Mouse (Mus musculus) embryonic fibroblast, embryonic 13.5 days (primary cell): ENCODE data around the gene Mapk7.

Experiments
- CTCF ChIP-seq: IDR thresholded peaks from 2 replicates; pipeline ENCODE4 v1.5.1; 2011; ENCODE audit warnings: mild to moderate bottlenecking, control low read depth, low read length, moderate library complexity, borderline replicate concordance; ENCODE audit not compliant: insufficient read depth
- POLR2A ChIP-seq: IDR thresholded peaks from 2 replicates; pipeline ENCODE4 v1.6.1; 2011; ENCODE audit warnings: low read depth, mild to moderate bottlenecking, control low read depth, low read length, moderate library complexity

DNA sequence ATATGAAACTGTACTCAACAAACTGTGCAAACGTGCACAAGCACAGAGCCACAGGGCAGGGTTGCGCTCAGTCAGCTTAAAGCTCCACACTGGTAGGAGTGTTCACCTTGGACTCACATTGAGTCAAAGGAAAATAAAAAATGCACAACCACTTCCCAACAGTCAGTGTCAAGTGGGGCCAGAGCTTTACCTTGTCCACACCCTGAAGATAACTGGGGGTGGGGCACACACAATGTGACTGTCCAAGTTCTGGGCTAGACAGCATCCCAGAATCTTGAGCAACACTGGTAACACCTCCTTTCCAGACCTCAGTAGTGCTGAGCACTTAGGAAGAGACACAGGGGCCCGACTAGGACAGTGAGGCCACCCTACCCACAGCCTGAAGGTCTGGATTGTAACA, 24.7 kb upstream of the Mapk7 start:
- TF ChIP-seq POLR2A (no peak), CTCF (no peak)
